Mouse (Mus musculus) thymus, adult 2 months (tissue): ENCODE data around the gene Slfn14.
"Not testable (repeated sequence)": the region's sequence is repeated elsewhere in the genome, so short reads cannot be mapped to it uniquely, and the experiment has no call there.

Experiments
- CTCF ChIP-seq: fragments of 200-500 bp; IDR thresholded peaks from 2 replicates; pipeline ENCODE4 v1.5.1; 2012; ENCODE audit warnings: mild to moderate bottlenecking, control low read depth, low read length, moderate library complexity, borderline replicate concordance; ENCODE audit not compliant: control insufficient read depth, poor library complexity, insufficient read depth; ENCODE audit errors: extremely low read depth
- POLR2A ChIP-seq: fragments of 200-500 bp; IDR thresholded peaks from 2 replicates; pipeline ENCODE4 v1.6.1; 2012; ENCODE audit warnings: mild to moderate bottlenecking, low read length, control low read depth, moderate library complexity; ENCODE audit not compliant: control insufficient read depth, poor library complexity, insufficient read depth; ENCODE audit errors: extremely low read depth

GRCm38 (mm10) chr11:83257211-83257610, 29.3 kb downstream of the Slfn14 start:
- not testable (repeated sequence) for TF ChIP-seq CTCF, POLR2A
